Mouse (Mus musculus) urinary bladder, postnatal 10 days (tissue): Measurements from ENCODE around the gene Papss1.
"Not testable (repeated sequence)": the region's sequence is repeated elsewhere in the genome, so short reads cannot be mapped to it uniquely, and the experiment has no call there.

ENCODE experiments used
- DNase-seq: peaks from one replicate; pipeline ENCODE4 v3.0.0; 2022; ENCODE audit warnings: low spot score

Gene Papss1

GRCm38 (mm10) chr3:131564430-131565256 lies at the start of gene Papss1:
Gene Papss1, plus strand, starts transcription at chr3:131564768.
- peak; percentile 99 for DNase-seq

- DNase-seq, result no peak
Measured at GRCm38 (mm10) chr3:131516332-131516999, 48.1 kb upstream of the Papss1 start.

GRCm38 (mm10) chr3:131517756-131518155 lies 46.8 kb upstream of the Papss1 start:
- DNase-seq, result no peak

DNA sequence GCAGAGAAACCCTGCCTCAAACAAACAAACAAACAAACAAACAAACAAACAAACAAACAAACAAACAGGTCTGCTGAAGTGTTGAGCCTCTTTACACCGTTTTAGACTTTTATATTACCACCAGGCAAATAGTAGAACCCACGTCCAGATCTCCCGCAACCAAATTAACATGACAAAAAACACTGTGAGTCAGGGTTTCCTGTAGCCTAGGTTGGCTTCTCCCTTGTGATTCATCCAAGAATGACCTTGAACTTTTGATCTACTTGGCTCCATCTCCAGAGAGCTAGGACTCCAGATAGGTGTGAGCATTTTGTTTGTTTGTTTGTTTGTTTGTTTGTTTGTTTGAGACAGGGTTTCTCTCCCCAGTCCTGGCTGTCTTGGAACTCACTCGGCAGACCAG lies 43.4 kb upstream of the Papss1 start:
- DNase-seq, result no peak

- no peak for DNase-seq
Measured at GRCm38 (mm10) chr3:131522243-131522642, 42.3 kb upstream of the Papss1 start.

DNA sequence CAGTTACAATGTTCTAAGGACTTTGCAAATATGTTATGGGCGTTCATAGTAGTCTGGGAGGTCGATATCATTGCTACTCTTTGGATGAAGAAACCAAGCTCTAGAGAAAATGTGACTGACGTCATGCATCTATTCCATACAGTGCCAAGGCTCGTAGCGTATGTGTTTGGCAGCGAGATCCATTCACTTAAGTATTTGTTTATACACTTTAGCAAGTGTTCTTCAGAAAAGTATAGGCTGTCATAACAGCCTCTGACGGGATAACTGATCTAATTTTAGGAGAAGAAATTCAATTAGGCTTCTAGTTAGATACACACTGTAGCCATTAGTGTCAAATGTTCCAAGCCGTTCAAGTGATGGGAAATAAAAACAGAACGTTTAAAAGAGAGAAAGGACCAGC lies 40.8 kb upstream of the Papss1 start:
- DNase-seq, result no peak

- no peak for DNase-seq
Measured at GRCm38 (mm10) chr3:131524210-131524609, 40.4 kb upstream of the Papss1 start.

GRCm38 (mm10) chr3:131524779-131525178 lies 39.8 kb upstream of the Papss1 start:
- no peak for DNase-seq

- no peak for DNase-seq
Measured at GRCm38 (mm10) chr3:131525229-131525628, 39.3 kb upstream of the Papss1 start.

- DNase-seq, result no peak
Measured at GRCm38 (mm10) chr3:131541244-131541942, 23.2 kb upstream of the Papss1 start.

GRCm38 (mm10) chr3:131547562-131547961 lies 17.0 kb upstream of the Papss1 start:
- not testable (repeated sequence) for DNase-seq

GRCm38 (mm10) chr3:131550046-131550445 lies 14.5 kb upstream of the Papss1 start:
- DNase-seq, result no peak

GRCm38 (mm10) chr3:131552349-131553254 lies 12.0 kb upstream of the Papss1 start:
- no peak for DNase-seq

GRCm38 (mm10) chr3:131555771-131556170 lies 8.8 kb upstream of the Papss1 start:
- DNase-seq, result no peak

- DNase-seq, result no peak
Measured at GRCm38 (mm10) chr3:131561591-131561990, 3.0 kb upstream of the Papss1 start.

DNA sequence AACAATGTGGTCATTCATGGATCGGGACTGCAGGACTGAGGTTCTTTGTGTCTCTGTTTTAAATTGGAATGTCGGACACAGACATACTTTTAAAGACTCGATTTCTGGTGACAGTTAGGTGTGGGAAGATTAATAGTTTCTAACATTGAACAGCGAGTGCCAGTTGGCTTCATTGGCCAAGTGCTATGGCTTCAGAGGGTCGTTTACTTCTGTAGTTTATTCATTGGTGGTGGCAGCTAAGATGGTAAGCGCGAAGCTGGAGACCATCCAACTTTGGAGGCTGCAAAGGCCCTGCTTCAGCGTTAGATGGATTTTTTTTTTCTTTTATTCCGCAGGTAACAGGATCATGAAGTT lies 666 bp downstream of the Papss1 start:
- DNase-seq, result no peak

DNA sequence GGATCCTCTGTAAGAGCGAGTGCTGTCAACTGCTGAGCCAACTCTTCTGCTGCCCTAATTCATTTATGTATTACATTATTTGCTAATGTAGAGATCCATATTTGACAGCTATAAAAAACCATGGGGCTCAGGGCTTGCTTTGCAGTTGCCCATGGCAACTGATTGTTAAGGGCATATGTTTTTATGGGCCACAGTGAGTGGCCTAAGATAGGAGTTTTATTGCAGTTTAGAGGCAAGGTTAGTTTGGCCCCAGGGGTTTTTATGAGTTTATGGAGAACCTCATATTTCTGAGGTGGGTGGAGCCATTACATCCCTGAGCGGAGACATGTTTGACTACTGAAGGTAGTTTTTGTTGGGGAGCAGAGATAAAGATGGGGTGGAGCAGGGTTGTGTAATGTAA lies 1.7 kb downstream of the Papss1 start:
- no peak for DNase-seq

DNA sequence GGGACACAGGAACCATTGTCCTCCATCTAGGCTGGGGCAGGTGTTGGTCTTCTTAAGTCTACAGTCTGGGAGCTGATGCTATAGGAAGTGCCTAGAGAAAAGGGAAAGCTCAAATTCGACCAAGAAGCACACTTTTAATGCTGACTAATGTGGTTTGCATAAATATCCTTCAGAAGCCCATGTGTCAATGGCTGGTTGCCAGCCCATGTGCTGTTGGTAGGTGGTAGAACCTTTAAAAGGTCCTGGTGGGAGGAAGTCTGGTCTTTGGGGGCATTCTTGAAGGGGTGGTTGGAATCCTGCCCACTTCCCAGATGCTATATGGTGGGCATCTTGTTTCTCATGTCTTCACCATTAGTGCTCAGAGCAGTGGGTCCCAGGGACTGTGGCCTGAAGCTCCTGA lies 5.9 kb downstream of the Papss1 start:
- no peak for DNase-seq

DNA sequence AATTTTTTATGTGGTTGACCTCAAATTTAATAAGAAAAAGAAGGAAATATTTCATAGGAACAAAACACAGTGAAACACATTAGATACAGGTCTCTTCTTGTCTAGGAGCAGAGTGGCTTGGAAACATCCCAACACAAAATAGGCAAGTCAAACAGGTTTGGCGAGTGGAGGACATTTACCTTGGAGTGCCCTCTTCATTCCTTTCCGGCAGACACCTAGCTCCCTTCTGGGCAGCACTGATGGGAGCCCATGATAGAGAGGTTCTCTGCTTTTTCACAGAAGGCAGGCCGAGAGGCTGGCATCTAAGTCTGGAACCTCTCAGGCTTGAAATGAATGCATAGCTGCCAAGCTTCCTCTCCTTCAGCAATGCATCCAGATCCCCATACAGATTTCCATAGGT lies 9.0 kb downstream of the Papss1 start:
- DNase-seq, result no peak

DNA sequence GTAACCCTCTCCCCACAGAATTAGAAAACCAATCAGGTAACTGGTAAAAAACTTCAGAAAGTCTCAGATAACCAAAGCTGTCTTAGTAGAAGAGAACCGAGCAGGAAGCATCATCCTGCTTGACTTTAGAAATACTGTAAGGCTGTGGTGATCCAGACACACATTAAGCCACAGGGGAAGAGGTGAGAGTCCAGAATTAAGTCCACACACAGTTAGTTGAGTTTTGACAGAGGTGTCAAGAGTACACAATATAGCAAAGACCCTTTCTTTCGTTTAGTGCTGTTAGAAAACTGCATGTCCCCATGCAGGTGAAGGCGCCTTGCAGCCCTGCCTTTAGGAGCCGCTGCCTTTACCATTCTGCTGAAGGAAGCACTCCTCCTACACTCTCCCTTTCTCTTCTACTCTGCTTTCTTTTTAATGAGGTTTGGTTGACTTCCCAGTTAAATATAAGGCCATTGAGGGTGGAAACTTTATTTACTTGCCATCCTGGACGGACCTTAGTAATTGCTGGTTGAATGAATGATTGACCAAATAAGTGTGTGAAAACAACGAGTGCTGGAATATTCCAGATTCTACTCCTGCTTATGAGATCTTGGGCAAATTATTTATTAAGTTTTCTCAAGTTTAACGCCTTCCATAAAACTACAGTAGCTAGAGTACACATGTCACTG lies 14.0 kb downstream of the Papss1 start:
- DNase-seq, result no peak

GRCm38 (mm10) chr3:131580040-131580439 lies 15.5 kb downstream of the Papss1 start:
- no peak for DNase-seq
